Mouse (Mus musculus) embryo, embryonic 10.5 days (tissue): ENCODE results near the gene Cd244a.

Source experiments
- DNase-seq: peaks from one replicate; pipeline ENCODE4 v3.0.0-alpha.2; 2015; ENCODE audit warnings: low spot score

The Cd244a gene

GRCm38 (mm10) chr1:171577168-171577567, 18.2 kb downstream of the Cd244a start:
- no peak for DNase-seq

- no peak for DNase-seq
These were observed 25.6 kb downstream of the Cd244a start for GRCm38 (mm10) chr1:171584584-171584983.

GRCm38 (mm10) chr1:171604686-171605085, 45.7 kb downstream of the Cd244a start:
- DNase-seq = no peak

- DNase-seq = no peak
These were observed 47.7 kb downstream of the Cd244a start for GRCm38 (mm10) chr1:171606656-171607055.

GRCm38 (mm10) chr1:171607176-171607575, 48.2 kb downstream of the Cd244a start, which contains the start of gene Ly9:
TSS of gene Ly9 (minus strand) at chr1:171607410.
- no peak for DNase-seq

GRCm38 (mm10) chr1:171610026-171610425, 51.0 kb downstream of the Cd244a start:
- peak; percentile 14 for DNase-seq

GRCm38 (mm10) chr1:171610781-171611180, 51.8 kb downstream of the Cd244a start:
- DNase-seq = peak; percentile 45

GRCm38 (mm10) chr1:171613962-171614361, 55.0 kb downstream of the Cd244a start:
- DNase-seq = peak; percentile 39

- DNase-seq = no peak
These were observed 58.0 kb downstream of the Cd244a start for GRCm38 (mm10) chr1:171616881-171617515.

GRCm38 (mm10) chr1:171619001-171619400, 60.0 kb downstream of the Cd244a start:
- DNase-seq = no peak

GRCm38 (mm10) chr1:171619645-171620044, 60.7 kb downstream of the Cd244a start:
- DNase-seq = no peak

- DNase-seq = no peak
These were observed 61.1 kb downstream of the Cd244a start for GRCm38 (mm10) chr1:171620091-171620490.

GRCm38 (mm10) chr1:171627801-171628200, 68.8 kb downstream of the Cd244a start:
- DNase-seq = no peak

GRCm38 (mm10) chr1:171629168-171629567, 70.2 kb downstream of the Cd244a start:
- DNase-seq = no peak

- no peak for DNase-seq
These were observed 71.0 kb downstream of the Cd244a start for GRCm38 (mm10) chr1:171630041-171630440.

GRCm38 (mm10) chr1:171630912-171631311, 71.9 kb downstream of the Cd244a start:
- DNase-seq = no peak

- no peak for DNase-seq
These were observed 72.5 kb downstream of the Cd244a start for GRCm38 (mm10) chr1:171631447-171631846.

GRCm38 (mm10) chr1:171635696-171636095, 76.7 kb downstream of the Cd244a start:
- no peak for DNase-seq

- no peak for DNase-seq
These were observed 78.1 kb downstream of the Cd244a start for GRCm38 (mm10) chr1:171637101-171637500.

GRCm38 (mm10) chr1:171638686-171639085, 79.7 kb downstream of the Cd244a start:
- no peak for DNase-seq

- DNase-seq = no peak
These were observed 81.8 kb downstream of the Cd244a start for GRCm38 (mm10) chr1:171640796-171641195.

- DNase-seq = no peak
These were observed 84.6 kb downstream of the Cd244a start for GRCm38 (mm10) chr1:171643612-171644011.

GRCm38 (mm10) chr1:171646429-171646940, 87.5 kb downstream of the Cd244a start:
- no peak for DNase-seq

- no peak for DNase-seq
These were observed 88.7 kb downstream of the Cd244a start for GRCm38 (mm10) chr1:171647716-171648115.
